Mouse (Mus musculus) macrophage (primary cell): ENCODE measurements at regions not wholly inside any gene's neighbourhood (a gene's known extent, or its start where the extent isn't known, plus 50 kb on each side); places are given as distances from the start of the nearest gene placed in this dataset.

ENCODE experiments used
- H3K27ac ChIP-seq: fragments of 350-480 bp; formaldehyde crosslinking; 2 replicates; pipeline ENCODE4 v1.9.0; 2021
- H3K36me3 ChIP-seq: fragments of 350-480 bp; formaldehyde crosslinking; 2 replicates; pipeline ENCODE4 v1.9.0; 2021; ENCODE audit errors: inconsistent target
- H3K4me3 ChIP-seq: fragments of 350-480 bp; formaldehyde crosslinking; 2 replicates; pipeline ENCODE4 v1.9.0; 2021; ENCODE audit errors: inconsistent target
- H3K79me2 ChIP-seq: fragments of 350-480 bp; formaldehyde crosslinking; 2 replicates; pipeline ENCODE4 v1.9.0; 2021; ENCODE audit errors: inconsistent target
- WGBS: methylation state at CpG from one replicate; pipeline ENCODE4 v1.1.7; 2026; ENCODE audit warnings: inconsistent platforms; ENCODE audit not compliant: missing documents; 5-methylcytosine and 5-hydroxymethylcytosine counted together

DNA sequence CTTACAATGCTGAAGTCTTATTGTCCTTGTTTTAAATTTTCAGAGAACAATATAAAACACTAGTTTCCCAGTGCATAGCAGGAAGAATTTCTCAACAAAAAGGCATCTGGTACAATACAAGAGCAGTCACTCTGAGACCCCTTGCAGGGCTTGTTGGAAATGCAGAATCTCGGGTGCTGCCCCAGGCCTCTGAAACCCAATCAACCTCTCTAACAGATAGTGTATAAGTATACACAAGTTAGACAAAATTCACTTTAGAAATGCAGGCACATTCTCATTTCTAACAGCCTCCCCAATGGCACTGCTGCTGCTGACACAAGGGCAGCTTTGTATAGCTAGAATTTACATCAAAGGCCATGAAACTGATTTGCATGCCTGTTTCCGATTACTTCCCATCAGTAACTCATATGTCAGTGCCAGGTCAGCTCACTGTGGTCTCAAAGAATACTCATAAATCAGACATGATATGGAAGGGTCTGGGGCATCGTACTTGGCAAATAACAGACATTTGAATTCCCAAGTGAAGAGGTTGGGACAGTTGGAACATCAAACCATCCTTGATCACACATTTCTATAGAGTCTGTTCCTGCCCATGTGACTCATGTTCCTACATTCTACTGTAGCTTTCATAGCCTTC, 405.2 kb downstream of the Ccser2 start:
- Histone ChIP-seq H3K27ac (no peak overlapping the region), H3K36me3 (no peaks in the 10 kb centered on the region), H3K4me3 (no peak overlapping the region), H3K79me2 (no peaks in the 10 kb centered on the region)
- WGBS = 89% methylated on average over 3 of the region's 3 CpGs

DNA sequence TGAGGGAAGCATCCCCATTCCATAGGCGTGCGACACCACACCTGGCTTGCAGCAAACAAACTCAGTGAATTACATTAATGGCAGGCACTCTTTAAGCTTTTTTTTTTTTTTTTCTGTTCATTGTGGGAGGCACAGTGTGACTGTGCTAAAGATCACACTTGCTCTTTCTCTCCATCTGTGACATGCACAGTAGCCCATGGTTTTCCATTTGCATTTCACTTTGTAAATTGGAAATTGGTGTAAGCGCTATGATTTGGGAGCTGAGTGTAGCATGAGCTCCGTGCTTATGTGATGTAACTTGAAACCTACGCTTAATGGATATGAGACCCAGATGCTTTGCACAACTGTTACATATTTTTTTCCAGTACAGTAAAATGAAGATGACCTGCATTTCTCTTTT, 431.2 kb downstream of the Ccser2 start:
- WGBS = 100% methylated on average over 5 of the region's 5 CpGs
- no peaks in the 10 kb centered on the region for H3K36me3 ChIP-seq
- no peak overlapping the region for H3K4me3 ChIP-seq
- H3K79me2 ChIP-seq = no peaks in the 10 kb centered on the region
- no peak overlapping the region for H3K27ac ChIP-seq

DNA sequence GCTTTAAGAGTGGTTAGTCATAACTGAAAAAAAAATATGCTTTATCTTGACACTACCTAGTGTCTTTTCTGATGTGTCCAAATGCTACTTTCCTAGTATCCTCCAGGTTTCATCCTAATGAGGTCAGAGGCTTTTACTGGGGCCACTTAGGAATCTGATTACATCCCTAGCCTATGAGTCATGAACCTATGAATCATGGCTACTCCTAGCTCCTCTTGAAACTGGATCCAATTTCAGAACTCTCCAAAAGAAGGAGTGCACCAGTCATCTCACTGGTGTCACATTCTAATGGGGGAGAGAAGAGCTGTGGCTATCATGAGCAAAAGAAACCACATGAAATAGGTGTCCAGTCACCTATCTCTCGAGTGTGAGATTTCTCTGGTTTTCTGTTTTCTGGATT, 432.6 kb downstream of the 4930474N05Rik start:
- Histone ChIP-seq H3K4me3 (no peak overlapping the region), H3K79me2 (no peaks in the 10 kb centered on the region), H3K36me3 (no peaks in the 10 kb centered on the region), H3K27ac (no peak overlapping the region)
- WGBS = 71% methylated on average over 1 of the region's 1 CpGs

DNA sequence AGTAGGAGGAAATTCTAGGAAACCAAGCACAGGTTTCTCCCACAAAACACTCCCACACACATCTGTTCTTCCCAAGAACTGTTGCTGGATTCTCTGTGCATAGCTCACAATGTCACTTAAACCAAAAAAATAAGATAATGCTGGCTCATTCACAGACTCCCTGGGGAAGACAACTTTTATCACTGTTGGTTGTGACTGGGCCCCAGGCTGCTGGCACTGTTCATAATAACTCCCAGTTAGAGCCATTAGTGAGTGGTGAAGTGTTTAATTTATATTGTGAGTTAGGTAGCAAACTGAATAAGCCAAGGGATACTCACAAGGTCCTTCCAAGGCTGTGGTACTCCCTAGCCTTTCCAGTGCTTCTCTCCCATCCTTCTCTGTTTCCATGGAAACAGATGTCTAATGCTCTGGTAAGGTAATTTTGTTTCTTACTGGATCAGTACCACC, 430.9 kb downstream of the 4930474N05Rik start:
- Histone ChIP-seq H3K79me2 (no peaks in the 10 kb centered on the region), H3K4me3 (no peak overlapping the region), H3K36me3 (no peaks in the 10 kb centered on the region), H3K27ac (no peak overlapping the region)

DNA sequence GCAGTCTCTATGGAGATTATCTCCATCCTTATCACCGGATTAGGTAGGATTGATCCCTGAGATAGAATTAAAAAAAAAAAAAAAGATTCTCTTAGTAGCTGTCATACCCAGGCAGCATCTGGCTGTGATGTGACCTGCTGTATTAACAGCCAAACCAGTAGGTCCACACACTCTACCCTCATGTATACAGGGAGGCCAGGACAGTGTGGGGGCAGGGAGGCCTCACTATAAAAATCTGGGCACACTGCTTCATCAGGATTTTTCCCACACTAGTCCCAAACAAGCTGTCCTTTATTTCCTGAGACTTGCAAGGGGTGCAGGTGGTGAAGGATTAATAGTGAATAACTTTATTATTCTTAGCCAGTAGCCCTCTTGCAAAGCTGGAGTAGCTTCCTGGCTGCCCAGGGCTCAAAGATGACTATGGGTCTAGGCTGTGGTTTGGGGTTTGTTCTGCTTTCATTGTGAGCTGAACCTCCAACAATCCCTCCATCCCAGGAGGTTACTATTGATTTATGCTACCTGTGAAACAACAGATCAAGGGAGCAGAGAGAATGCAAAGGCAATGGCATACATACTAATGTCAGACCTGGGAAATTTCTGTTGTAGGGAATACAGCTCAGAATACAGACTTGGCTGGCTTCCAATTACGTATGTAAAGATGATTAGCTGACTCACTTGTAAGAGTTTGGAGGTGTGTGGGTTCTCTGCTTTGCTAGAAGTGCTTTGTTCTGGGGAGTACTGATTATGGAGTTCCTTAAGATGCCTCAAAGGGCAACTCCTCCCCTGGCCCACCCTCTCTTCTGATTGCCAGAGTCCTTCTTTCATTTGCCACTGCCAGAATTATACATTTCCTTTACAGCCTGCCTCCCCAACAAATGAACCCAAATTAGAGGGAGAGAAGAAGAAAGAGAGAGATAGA, 407.6 kb downstream of the 4930474N05Rik start:
- WGBS = 54% methylated on average over 2 of the region's 2 CpGs
- no peak overlapping the region for H3K27ac ChIP-seq
- H3K4me3 ChIP-seq = no peak overlapping the region
- no peaks in the 10 kb centered on the region for H3K79me2 ChIP-seq
- no peaks in the 10 kb centered on the region for H3K36me3 ChIP-seq

DNA sequence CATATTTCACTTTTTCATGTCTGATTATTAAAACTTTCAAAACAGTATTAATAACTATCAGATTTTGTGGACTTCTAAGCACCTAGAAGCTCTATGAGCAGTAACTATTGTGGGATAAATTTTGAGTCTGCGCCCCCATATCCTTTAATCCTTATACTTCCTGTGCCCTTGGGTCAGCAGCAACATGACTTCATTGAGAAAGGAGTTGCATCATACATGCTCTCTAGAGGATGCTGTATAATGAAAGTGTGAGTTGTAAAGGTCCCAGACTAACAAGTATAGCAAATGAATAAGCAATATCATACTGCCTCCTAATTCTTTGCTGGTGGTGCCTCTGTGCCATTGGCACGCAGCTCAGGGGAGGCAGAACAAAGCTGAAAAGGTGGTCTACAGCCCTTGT, 404.6 kb downstream of the 4930474N05Rik start:
- no peak overlapping the region for H3K4me3 ChIP-seq
- no peaks in the 10 kb centered on the region for H3K36me3 ChIP-seq
- 89% methylated on average over 2 of the region's 2 CpGs for WGBS
- H3K79me2 ChIP-seq = no peaks in the 10 kb centered on the region
- no peak overlapping the region for H3K27ac ChIP-seq

DNA sequence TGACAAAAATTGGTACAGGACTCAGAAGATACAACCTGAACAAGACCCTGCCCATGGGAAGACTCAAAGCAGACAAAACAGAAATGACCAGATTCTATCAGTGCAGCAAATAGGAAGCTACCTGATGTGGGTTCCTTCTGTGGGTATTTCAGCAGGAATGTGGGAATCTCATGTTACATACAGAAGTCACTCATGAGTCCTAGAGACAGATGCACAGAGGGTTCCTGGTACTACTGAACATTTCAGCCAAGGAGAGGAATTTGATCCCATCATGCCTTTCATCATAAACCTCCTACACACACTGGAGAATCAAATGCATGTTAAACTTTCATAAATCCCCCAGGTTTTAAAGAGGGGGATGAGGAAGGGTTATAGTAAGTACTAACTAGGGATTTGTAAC, 390.8 kb downstream of the 4930474N05Rik start:
- no peaks in the 10 kb centered on the region for H3K79me2 ChIP-seq
- no peak overlapping the region for H3K4me3 ChIP-seq
- H3K27ac ChIP-seq = no peak overlapping the region
- H3K36me3 ChIP-seq = no peaks in the 10 kb centered on the region

DNA sequence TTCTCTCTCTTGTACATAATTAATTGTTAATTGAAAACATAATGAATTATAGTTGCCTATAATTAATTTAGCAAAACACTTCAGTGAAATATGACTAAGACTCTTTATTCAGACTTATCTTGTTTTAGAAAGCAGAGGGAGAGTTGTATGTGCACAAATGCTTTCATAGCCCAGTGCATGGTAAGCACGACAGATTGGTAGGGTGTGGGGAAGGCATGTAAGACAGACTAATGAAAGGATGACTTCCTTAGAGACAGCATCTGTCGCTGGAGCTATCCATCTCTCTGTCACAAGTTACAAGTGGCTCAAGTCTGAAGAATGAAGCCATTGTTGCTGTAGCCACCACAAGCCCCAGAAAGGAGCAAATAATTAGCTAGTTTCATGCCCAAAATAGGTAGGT, 376.9 kb downstream of the 4930474N05Rik start:
- Histone ChIP-seq H3K27ac (no peak overlapping the region), H3K4me3 (no peak overlapping the region), H3K79me2 (no peaks in the 10 kb centered on the region), H3K36me3 (no peaks in the 10 kb centered on the region)
- 78% methylated on average over 2 of the region's 2 CpGs for WGBS

DNA sequence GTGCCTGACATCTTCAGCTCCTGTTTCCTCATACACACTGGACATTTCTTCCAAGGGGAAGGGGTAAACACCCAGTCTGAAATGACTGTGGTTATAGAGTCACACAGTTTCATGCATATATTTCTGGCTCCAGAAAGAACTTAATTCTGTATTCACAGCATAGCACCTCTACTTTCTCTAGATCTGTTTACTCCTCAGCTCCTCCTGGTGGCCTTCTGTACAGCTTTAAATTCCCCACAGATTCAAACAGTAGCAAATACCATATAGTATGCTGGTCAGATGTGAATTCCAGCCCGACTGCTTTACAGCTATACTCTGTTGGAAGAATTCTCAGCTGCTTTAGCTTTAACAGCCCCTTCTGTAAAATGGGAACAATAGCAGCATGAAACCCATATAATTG, 375.6 kb downstream of the 4930474N05Rik start:
- H3K36me3 ChIP-seq = no peaks in the 10 kb centered on the region
- no peaks in the 10 kb centered on the region for H3K79me2 ChIP-seq
- no peak overlapping the region for H3K4me3 ChIP-seq
- 88% methylated on average over 1 of the region's 1 CpGs for WGBS
- H3K27ac ChIP-seq = no peak overlapping the region

DNA sequence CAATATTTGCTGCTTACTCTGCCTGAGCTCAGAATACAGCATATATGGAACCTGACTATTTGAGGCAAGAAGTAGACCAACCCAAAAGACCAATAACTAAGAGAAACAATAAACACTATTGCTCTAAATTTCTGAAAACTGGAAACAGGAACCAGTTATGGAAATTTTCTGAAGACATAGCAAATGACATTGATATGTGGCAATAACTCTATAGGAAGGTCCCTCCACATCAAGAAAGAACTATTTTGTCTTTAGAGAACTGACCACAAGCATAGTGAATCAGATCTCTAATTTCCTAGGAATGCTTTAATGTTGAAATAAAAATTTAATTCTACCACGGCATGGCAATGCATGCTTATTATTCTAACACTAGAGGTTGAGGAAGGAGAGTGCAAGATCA, 358.3 kb downstream of the 4930474N05Rik start:
- H3K79me2 ChIP-seq = no peaks in the 10 kb centered on the region
- WGBS = 86% methylated on average over 1 of the region's 1 CpGs
- H3K27ac ChIP-seq = no peak overlapping the region
- no peak overlapping the region for H3K4me3 ChIP-seq
- no peaks in the 10 kb centered on the region for H3K36me3 ChIP-seq

DNA sequence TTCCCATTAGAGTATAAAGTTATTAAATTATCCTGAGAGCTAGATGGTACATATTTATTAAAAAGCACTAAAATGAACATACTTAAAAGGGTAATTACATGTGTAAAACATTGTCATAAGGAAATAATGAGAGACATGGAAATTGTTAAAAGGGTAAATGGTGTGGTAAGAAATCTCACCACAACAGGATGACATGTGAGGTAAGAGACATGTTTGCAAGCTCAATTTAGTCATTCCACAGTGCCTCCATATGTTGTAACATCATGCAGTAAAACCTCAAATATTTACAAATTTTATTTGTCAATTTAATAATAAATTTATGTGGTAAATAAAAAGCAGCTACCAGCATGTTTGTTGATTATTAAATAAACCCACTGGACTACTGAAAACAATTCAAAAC, 355.4 kb downstream of the 4930474N05Rik start:
- H3K27ac ChIP-seq = no peak overlapping the region
- H3K36me3 ChIP-seq = no peaks in the 10 kb centered on the region
- no peak overlapping the region for H3K4me3 ChIP-seq
- H3K79me2 ChIP-seq = no peaks in the 10 kb centered on the region

DNA sequence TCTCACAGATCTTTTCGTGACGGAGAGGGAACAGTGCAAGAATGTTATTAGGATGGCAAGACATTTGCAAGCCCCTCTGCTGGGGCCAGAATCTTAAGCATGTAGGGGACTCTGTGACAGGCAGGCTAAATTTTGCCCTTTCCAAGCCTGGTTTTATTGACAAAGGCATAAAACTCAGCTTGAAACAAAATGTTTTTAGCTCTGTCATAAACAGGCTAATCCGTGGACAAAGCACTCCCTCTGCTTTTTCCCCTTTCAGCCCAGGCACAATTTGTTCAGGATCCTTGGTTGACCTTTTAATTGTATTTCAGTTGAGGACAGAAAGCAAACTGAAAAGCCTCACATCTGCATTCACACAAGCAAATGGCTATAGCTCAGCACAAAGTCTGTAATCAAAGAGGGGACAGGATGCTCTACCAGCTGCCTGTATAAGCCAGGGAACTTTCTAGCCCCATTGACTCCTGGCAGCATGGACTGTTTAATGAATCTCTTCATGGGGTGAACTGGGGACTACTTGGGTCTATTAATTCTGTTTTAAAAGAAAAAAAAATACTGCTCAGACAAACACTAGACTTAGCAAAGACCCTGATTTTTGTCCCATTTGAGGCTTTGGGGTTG, 320.0 kb downstream of the 4930474N05Rik start:
- no peaks in the 10 kb centered on the region for H3K79me2 ChIP-seq

DNA sequence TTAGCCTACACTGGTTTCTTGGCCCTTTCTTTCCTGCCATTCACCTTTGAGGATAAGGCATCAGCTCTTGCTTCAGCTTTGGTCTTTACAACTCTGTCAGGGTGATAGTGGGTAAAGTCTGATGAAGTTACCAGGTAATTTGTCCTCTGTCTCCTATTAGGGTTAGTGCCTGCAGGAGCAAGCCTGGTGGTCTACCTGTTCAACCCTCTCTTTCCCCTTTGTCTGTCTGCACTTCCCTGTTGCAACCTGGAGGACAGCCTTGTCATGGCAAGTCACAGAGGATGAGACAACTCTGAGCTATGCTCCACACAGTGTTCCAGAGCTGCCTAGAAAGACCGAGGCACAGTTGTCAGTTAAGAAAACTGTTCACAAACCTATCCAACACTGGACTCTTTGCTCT, 319.5 kb downstream of the 4930474N05Rik start:
- no peak overlapping the region for H3K4me3 ChIP-seq
- 100% methylated on average over 1 of the region's 1 CpGs for WGBS
- H3K36me3 ChIP-seq = no peaks in the 10 kb centered on the region
- no peak overlapping the region for H3K27ac ChIP-seq
- H3K79me2 ChIP-seq = no peaks in the 10 kb centered on the region

More for the DNA sequence above, 320.0 kb downstream of the 4930474N05Rik start:
- 89% methylated on average over 3 of the region's 3 CpGs for WGBS
- no peak overlapping the region for H3K27ac ChIP-seq
- no peak overlapping the region for H3K4me3 ChIP-seq
- H3K36me3 ChIP-seq = no peaks in the 10 kb centered on the region
